Mouse (Mus musculus): ENCODE data around the gene Gm20824. TPM values are rescaled to one million over a fixed set of nuclear protein-coding genes. Genes with fewer than 3 reads are reported as not detected.
"Not testable (repeated sequence)": the region's sequence is repeated elsewhere in the genome, so short reads cannot be mapped to it uniquely, and the experiment has no call there.

Gm20824 gene
- total RNA-seq (2021) = not detected

GRCm38 (mm10) chrY:8257607-8258006 lies at the start of gene Gm20824:
Gene Gm20824, plus strand, starts transcription at chrY:8257907.
- intact Hi-C loops (cut with DNase I); DNase-seq: not testable (repeated sequence)

Other genes with a start within 250 kb of the Gm20824 start
- gene Gm20825, start 186.4 kb upstream of the Gm20824 start, total RNA-seq (2021) = not detected